Mouse (Mus musculus) spleen, adult 18-20 months (tissue): ENCODE results near the gene Mrps33.

Experiments used
- DNase-seq, 2 experiments: peaks; one replicate each; pipeline ENCODE4 v3.0.0; 2022; ENCODE audit warnings: mixed read lengths in 2 of 2

Mrps33 gene

GRCm38 (mm10) chr6:39810612-39811116 is at the start of gene Mrps33:
TSS of gene Mrps33 (minus strand) at chr6:39810988.
- DNase-seq: peak; percentile 93 to 97

- no peak for DNase-seq
Observed at GRCm38 (mm10) chr6:39849667-39850066, 38.9 kb upstream of the Mrps33 start.

- no peak for DNase-seq
Observed at GRCm38 (mm10) chr6:39848766-39849165, 38.0 kb upstream of the Mrps33 start.

GRCm38 (mm10) chr6:39847538-39847937 is 36.8 kb upstream of the Mrps33 start:
- DNase-seq: no peak

DNA sequence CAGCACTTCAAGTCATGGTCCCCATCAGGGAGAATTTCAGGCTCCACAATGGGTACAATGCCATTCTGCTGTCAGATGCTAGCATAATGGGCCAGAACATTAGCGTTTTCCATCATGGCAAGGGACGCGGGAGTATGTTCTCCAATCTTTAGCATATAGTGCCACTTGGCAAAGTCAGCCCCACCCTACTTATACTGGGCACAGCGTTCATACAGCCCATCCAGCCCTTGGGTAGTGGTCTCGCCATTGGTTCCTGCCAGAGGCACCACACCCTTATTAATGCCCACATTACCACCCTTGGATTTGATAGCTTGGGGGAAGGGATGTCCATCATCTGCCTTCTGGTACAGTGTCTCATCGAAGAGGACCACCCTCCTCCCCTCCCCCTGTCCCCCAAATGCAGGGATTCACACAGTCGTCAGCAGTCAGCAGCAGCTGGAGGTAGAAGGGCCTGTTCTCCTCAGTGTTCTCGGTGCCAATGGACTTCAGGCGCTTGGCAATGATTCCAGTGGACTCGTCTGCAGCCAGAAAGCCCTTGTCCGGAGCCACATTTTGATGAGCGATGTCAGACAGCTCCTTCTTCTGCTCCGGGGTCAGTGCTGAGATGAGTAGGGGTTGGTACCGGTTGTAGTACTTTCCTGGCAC is 33.0 kb upstream of the Mrps33 start:
- DNase-seq: no peak

DNA sequence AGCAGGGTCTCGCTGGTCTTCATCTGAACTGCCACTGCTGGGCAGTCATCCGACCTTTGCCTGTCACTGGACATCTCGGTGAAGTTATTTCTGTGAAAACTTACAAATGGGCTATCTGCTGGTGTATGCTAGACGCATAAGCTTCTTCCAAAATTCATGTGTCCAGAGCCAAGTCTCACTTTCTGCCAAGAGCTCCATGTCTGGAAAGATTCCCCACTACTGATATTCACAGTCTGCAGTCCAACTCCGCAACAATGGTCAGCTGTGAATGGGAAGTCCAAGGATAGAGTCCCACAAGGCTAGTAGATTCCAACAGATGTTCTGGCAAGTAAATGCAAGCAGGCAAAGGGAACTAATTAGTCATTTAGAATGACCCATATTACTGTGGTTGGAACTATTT is 17.9 kb upstream of the Mrps33 start:
- no peak for DNase-seq

GRCm38 (mm10) chr6:39821241-39821640 is 10.5 kb upstream of the Mrps33 start:
- no peak for DNase-seq

DNA sequence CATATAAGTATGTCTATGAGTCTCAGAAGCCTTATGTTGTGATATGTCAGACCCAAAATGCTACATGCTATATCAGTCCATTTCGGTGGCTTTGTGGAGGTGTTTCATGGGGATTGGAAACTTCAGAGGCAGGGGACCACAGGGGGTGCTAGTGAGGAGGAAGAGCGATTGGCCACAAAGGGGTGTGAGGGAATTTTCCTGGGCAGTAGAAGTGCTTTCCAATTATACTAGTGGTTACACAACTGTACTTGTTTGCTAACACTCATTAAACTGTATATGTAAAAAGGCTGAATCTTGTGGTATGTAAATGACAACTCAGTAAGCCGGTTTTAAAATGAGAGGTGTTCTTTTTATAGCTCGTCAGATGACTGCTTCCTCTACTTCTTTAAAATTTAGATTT is 8.1 kb upstream of the Mrps33 start:
- no peak for DNase-seq

DNA sequence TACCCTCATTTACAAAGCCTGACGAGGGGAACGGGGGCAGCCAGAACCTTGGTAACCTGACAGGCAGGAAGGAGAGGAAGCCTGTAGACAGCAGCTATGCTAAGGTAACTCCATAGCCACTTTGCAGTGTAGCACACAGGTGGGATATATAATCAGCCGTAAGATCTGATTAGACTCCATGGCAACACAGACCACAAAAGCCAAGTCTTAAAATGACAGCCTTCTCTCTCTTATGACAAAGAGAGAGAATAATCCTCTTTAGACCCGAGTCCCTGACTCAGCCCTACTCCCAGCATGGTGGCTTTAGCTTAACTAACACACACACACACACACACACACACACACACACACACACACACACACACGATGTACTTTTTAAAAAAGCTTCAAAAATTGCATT is 2.3 kb downstream of the Mrps33 start:
- no peak for DNase-seq

- no peak for DNase-seq
Observed at GRCm38 (mm10) chr6:39807050-39807560, 3.7 kb downstream of the Mrps33 start.

GRCm38 (mm10) chr6:39806336-39806735 is 4.5 kb downstream of the Mrps33 start:
- DNase-seq: no peak

GRCm38 (mm10) chr6:39805916-39806315 is 4.9 kb downstream of the Mrps33 start:
- DNase-seq: no peak

DNA sequence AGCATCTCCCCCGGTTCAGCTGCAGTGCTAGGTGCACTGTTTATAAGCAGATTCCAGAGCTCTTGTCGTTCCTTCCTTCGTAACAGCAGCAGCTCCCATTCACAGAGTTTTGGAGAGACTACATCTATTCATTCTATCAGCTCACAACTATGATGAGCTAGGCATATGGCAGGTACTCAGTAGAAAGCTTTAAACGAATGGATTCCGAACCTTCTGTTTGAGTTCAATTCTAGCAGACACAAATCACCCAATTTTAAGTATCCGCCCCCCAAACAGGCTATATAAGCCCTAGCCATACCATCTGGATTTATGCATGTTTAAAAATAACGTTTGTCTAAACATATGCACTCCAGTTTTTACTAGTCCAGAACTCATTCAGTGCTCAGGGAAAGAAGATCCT is 9.8 kb downstream of the Mrps33 start:
- DNase-seq: no peak

DNA sequence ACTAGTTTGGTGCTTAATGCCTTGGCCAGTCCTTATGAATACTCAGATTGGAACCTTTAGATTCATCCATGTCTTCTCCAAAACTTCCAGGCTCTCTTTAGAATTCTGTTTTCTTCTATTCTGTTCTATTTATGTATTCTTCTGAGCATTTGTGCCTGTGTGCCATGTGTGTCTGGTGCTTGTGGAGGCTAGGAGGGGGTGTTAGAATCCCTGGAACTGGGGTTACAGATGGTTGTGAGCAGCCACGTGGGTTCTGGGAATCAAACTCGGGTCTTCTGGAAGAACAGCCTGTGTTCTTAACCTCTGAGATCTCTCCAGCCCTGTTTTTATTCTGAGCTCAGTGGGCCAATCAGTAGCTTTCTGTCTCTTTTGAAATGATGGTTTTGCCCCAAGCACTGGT is 13.7 kb downstream of the Mrps33 start:
- no peak for DNase-seq

DNA sequence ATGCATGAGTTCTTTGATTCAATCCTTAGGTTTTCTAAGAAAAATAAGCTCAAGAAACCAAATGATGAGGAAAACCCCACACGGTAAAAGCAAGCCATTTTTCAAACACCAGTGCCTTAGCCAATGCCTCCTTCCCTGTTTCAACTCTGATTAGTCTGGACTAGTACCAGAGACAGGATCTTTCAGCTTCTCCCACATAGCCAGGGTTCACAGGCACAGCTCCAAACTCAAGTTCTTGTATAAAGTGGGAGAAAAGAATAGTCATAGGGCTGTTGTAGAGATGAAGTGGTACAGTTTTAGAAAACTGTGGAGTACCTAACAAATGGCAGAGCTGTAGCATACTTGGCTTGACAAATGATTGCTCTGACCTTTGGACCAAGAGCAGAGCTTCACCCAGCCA is 14.6 kb downstream of the Mrps33 start:
- DNase-seq: no peak

DNA sequence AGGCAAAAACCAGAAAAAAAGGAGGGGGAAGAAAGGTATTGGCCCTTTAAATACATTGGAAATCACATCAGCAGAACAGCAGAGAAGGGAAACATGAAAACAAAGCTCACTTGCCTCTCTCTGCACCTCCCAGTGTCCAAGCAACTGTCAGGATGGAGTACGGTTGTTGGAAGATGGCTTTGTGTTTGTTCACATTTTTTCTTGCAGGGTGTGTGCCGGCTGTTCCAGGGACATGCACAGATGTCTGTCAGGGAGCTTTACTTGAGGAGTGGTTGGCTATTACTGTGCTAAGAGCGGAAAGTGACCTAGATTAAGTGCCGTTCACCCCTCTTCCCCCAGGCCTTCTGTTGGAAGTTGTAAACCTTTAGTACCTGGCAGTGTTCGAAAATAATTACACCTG is 19.0 kb downstream of the Mrps33 start:
- no peak for DNase-seq

GRCm38 (mm10) chr6:39788408-39788807 is 22.4 kb downstream of the Mrps33 start:
- DNase-seq: no peak

DNA sequence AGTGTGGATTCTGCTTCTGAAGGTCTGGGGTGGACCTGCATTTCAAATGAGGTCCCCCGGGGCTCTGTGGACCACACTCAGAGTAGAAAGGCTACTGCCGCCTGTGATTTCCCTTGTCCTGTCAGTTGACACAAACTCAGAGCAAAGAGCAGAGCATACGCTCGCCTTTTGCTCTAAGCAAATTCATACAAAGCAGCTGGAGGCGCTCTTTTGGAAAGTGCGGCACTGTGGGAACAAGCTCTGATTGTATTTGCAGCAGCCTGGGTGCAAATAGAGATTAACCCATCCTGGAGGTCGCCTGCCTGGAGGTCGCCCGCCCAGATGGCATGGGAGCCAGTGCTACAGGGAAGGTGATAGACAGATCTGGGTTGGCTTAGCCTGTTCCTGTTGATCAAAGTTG is 23.0 kb downstream of the Mrps33 start:
- no peak for DNase-seq

DNA sequence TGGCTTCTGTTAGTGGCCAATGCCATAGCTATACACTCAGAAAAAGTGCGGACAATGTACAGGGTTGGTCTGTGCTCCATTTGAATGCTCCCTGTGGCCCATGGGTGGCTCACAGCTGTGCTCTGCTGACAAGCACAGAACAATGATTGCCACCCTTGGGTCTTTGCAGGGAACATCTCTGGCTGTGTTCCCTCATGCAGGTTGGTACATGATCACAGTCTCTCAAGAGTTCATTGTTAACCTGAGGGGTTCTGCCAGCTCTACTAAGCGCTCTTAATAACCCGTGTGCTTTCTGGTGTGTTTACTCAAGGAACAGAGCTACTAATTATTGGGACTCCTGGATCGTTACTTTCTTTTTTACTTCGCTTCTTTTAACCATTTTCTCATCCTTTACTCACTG is 24.8 kb downstream of the Mrps33 start:
- DNase-seq: no peak

- no peak for DNase-seq
Observed at GRCm38 (mm10) chr6:39783521-39783920, 27.3 kb downstream of the Mrps33 start.

DNA sequence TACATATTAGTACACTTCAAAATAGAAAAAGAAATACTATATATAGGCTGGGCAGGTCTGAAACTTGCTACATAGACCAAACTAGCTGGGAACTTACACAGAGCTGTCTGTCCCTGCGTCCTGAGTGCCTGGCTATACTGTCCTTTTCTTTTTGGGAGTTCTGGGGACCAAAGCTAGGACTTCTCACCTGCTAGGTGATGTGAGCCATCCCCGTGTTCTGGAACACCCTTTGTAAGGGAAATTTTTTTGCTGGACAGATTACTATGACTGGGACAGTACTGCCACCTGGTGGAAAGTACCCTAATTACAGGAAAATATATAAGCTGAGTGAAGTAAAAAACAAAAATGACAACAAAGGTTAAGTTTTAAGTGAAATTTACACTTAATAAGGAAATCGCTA is 28.2 kb downstream of the Mrps33 start:
- DNase-seq: peak in 1 of 2 experiments; percentile 14

DNA sequence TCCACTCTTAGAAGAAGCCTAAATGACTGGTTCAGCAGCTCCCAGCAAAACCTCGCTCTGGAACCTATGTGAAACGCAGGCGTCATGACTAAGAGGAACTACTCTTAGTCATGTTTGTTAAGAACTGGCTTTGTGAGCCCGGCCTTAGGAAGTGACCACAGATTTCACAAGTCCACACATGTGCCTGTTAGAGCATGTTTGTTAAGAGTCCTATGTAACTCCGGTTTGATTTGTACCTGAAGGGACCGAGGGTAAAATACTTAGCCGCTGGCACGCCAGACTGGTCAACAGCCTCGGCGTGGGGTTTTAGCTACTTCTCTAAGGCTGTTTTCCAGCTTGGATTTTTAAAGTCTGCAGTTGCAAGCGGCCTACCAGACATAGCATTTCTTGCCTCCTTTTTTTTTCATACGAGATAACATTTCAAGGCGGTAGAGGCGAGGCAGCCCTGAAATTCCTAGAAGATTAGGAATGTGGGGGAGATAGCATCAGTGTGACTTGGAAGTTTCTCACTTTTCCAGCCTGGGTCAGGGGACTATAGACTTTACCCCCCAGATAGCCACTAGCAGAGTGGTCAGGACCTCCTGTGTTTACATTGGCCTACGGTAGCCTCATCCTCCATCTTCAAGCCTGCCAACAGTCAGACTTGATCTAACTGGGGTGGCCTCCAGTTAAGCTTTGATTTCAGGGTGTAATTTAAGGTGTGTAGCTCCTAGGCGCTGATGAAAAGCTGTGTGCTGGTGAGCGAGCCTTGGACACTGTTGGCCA is 28.8 kb downstream of the Mrps33 start:
- peak in 1 of 2 experiments; percentile 10 for DNase-seq

- peak in 1 of 2 experiments; percentile 7 for DNase-seq
Observed at GRCm38 (mm10) chr6:39780857-39781666, 29.7 kb downstream of the Mrps33 start.
